Mouse (Mus musculus): Measurements from ENCODE around the gene Mybphl.

DNA sequence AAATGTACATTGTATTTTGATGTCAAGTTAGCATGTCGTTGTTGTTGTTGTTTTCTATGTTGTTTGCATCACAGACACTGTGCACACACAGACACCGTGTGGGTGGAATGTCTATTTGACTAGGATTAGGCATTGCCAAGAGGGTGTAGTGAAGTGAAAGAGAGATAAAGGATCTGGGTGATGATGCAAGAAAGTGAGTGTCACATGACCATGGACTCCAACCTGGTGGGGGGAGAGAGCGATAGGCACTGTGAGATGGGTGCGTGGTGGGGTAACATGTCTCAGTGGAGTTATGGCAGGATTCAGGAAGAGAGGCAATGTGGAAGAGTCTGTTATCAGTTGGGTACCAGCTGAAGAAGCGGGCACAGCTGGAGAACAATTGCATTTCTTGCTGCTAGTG, 4.0 kb downstream of the Mybphl start:
- TF ChIP-seq CTCF (IDR thresholded peaks at IDR 0.05; ENCODE audit: borderline replicate concordance, control insufficient read depth, extremely low read depth, insufficient read depth, low read length, poor library complexity), result no peak
- TF ChIP-seq POLR2A (IDR thresholded peaks at IDR 0.05; ENCODE audit: control insufficient read depth, extremely low read depth, insufficient read depth, low read length, poor library complexity), result no peak
